In genomic region chr3:153626237-153626636, GRCm38 (mm10) we compare ENCODE assay signal across 26 mouse cellular contexts.
A peak's percentile ranks its signal among the peaks of the same experiment; 100 is the strongest.
DNase-seq lines count a peak whose midpoint lies in the region; ATAC-seq and TF ChIP-seq lines count a peak whose summit lies in the region.
"Had no signal": no experiment of that assay in that cellular context is flagged by ENCODE, and none has a peak within 500 bp of the region (broad histone marks: within the 10 kb centered on the region; RNA-seq: fewer than 3 reads in every experiment).

No protein-coding gene starts in this region.

- TF ChIP-seq CTCF in Patski (IDR thresholded peaks at IDR 0.05): no peak

- H3K9ac ChIP-seq in embryonic facial prominence, embryonic 12.5 days: no peak overlapping the region
- H3K9ac ChIP-seq in kidney, embryonic 16.5 days (replicated peaks; ENCODE audit: low read length): no peak overlapping the region
- H3K9ac ChIP-seq: embryonic facial prominence, embryonic 13.5 days; embryonic facial prominence, embryonic 15.5 days; forebrain, embryonic 12.5 days had no signal

- ATAC-seq in embryonic facial prominence, embryonic 12.5 days (ENCODE audit: insufficient number of reproducible peaks, insufficient read depth, low FRiP score, low TSS enrichment): no peak
- ATAC-seq in kidney, embryonic 16.5 days (ENCODE audit: low FRiP score, low TSS enrichment): no peak
- peak; percentile 55 for ATAC-seq in Patski
- ATAC-seq: CD4-positive, CD25-positive, alpha-beta regulatory T cell, adult 4 months; forebrain, embryonic 14.5 days; forebrain, embryonic 16.5 days had no signal

- H3K27ac ChIP-seq in embryonic facial prominence, embryonic 12.5 days: 0 out of 2 replicates have a peak overlapping the region, but pooled peaks have one; percentile 30
- H3K27ac ChIP-seq in embryonic facial prominence, embryonic 10.5 days (replicated peaks): no peak overlapping the region
- 0 out of 2 replicates have a peak overlapping the region, but pooled peaks have one; percentile 63 for H3K27ac ChIP-seq in kidney, embryonic 16.5 days (ENCODE audit: low read length)
- H3K27ac ChIP-seq: embryonic facial prominence, embryonic 13.5 days; embryonic facial prominence, embryonic 15.5 days; forebrain, embryonic 10.5 days; forebrain, embryonic 12.5 days had no signal

- 73% methylated on average over 5 of the region's 5 CpGs for WGBS in embryonic facial prominence, embryonic 12.5 days
- 81% methylated on average over 5 of the region's 5 CpGs for WGBS in embryonic facial prominence, embryonic 10.5 days
- 59% methylated on average over 5 of the region's 5 CpGs for WGBS in kidney, embryonic 16.5 days

- H3K4me1 ChIP-seq in embryonic facial prominence, embryonic 12.5 days: peaks cover 4% of the 10 kb centered on the region; the same call in 1 of the 2 replicates
- H3K4me1 ChIP-seq in embryonic facial prominence, embryonic 10.5 days: peaks cover 11% of the 10 kb centered on the region
- peaks cover 3% of the 10 kb centered on the region; the same call in 1 of the 2 replicates for H3K4me1 ChIP-seq in kidney, embryonic 16.5 days (ENCODE audit: insufficient read depth, low read length)
- H3K4me1 ChIP-seq: embryonic facial prominence, embryonic 15.5 days; forebrain, embryonic 10.5 days; forebrain, embryonic 12.5 days had no signal

- no peaks in the 10 kb centered on the region for H3K9me3 ChIP-seq in embryonic facial prominence, embryonic 12.5 days
- H3K9me3 ChIP-seq in embryonic facial prominence, embryonic 10.5 days: no peaks in the 10 kb centered on the region
- no peaks in the 10 kb centered on the region for H3K9me3 ChIP-seq in kidney, embryonic 16.5 days (ENCODE audit: low read length)
- H3K9me3 ChIP-seq: embryonic facial prominence, embryonic 13.5 days; embryonic facial prominence, embryonic 15.5 days; forebrain, embryonic 10.5 days; forebrain, embryonic 12.5 days; G1E had no signal

- in situ Hi-C loops in Patski (cut with MboI; ENCODE audit: low pct_unique_long_range_greater_than_20kb): no loop called here

- no peak overlapping the region for H3K4me3 ChIP-seq in embryonic facial prominence, embryonic 12.5 days
- H3K4me3 ChIP-seq in embryonic facial prominence, embryonic 10.5 days: no peak overlapping the region
- H3K4me3 ChIP-seq in kidney, embryonic 16.5 days (ENCODE audit: low read length): no peak overlapping the region
- H3K4me3 ChIP-seq: embryonic facial prominence, embryonic 13.5 days; embryonic facial prominence, embryonic 15.5 days; erythroblast, embryonic 14.5 days; forebrain, embryonic 10.5 days; forebrain, embryonic 12.5 days had no signal

- no peaks in the 10 kb centered on the region for H3K27me3 ChIP-seq in embryonic facial prominence, embryonic 12.5 days
- no peaks in the 10 kb centered on the region for H3K27me3 ChIP-seq in embryonic facial prominence, embryonic 10.5 days (replicated peaks; ENCODE audit: low read depth, poor library complexity, severe bottlenecking)
- H3K27me3 ChIP-seq in kidney, embryonic 16.5 days (ENCODE audit: insufficient read depth, low read length): no peaks in the 10 kb centered on the region
- H3K27me3 ChIP-seq in Patski: no peaks in the 10 kb centered on the region
- H3K27me3 ChIP-seq: CH12.LX; embryonic facial prominence, embryonic 13.5 days; embryonic facial prominence, embryonic 15.5 days; forebrain, embryonic 12.5 days had no signal

- DNase-seq in embryonic facial prominence, embryonic 10.5 days (ENCODE audit: low spot score): no peak
- no peak for DNase-seq in kidney, postnatal 25 days
- peak; percentile 59 for DNase-seq in Patski (ENCODE audit: low read depth, low spot score)
- DNase-seq: adrenal gland, adult 2 months; adrenal gland, postnatal 10 days; adrenal gland, postnatal 25 days; B cell, adult 2 months; cerebellum, adult 11 months; cerebellum, adult 18-20 months; cerebellum, adult 8-10 months; cerebellum, adult 9-11 months; cerebellum, postnatal 14 days; cerebellum, postnatal 36 days; embryo, embryonic 11 days had no signal

- 0 out of 2 replicates have a peak, but pooled peaks cover under 1% of the 10 kb centered on the region for H3K36me3 ChIP-seq in embryonic facial prominence, embryonic 12.5 days
- H3K36me3 ChIP-seq in embryonic facial prominence, embryonic 10.5 days (replicated peaks): peaks cover under 1% of the 10 kb centered on the region; the same call in 1 of the 2 replicates
- H3K36me3 ChIP-seq in kidney, embryonic 16.5 days (ENCODE audit: insufficient read depth, low read length): no peaks in the 10 kb centered on the region
- H3K36me3 ChIP-seq: embryonic facial prominence, embryonic 13.5 days; embryonic facial prominence, embryonic 15.5 days; forebrain, embryonic 10.5 days; forebrain, embryonic 12.5 days had no signal

- CTCF ChIA-PET in Patski (lab: Charles Lee): interaction anchor here (1.2 to 1.7 kb wide), 4 partner anchors 10 to 56 kb away, joined by 3 to 6 read pairs (median 3); no protein-coding TSS in a partner anchor

- H3K4me2 ChIP-seq in embryonic facial prominence, embryonic 12.5 days (replicated peaks): no peak overlapping the region
- H3K4me2 ChIP-seq in kidney, embryonic 16.5 days (replicated peaks; ENCODE audit: low read depth, low read length): no peak overlapping the region
- H3K4me2 ChIP-seq: embryonic facial prominence, embryonic 13.5 days; embryonic facial prominence, embryonic 15.5 days; forebrain, embryonic 12.5 days had no signal

- POLR2A ChIA-PET in Patski (lab: Charles Lee): interaction anchor here (0.6 kb wide), 1 partner anchor 9 kb away, joined by 3 read pairs; no protein-coding TSS in a partner anchor
